Mouse (Mus musculus) mesoderm, embryonic 11.5 days (tissue): ENCODE data around the gene Ephb1.

Experiments
- DNase-seq: peaks from one replicate; pipeline ENCODE4 v3.0.0-alpha.2; 2012; ENCODE audit warnings: low read depth, low spot score

Ephb1 gene

GRCm38 (mm10) chr9:102306645-102307415, 47.7 kb downstream of the Ephb1 start:
- DNase-seq = no peak

GRCm38 (mm10) chr9:102305432-102306100, 48.9 kb downstream of the Ephb1 start:
- no peak for DNase-seq

GRCm38 (mm10) chr9:102304796-102305195, 49.7 kb downstream of the Ephb1 start:
- DNase-seq = no peak

- no peak for DNase-seq
These were observed 50.6 kb downstream of the Ephb1 start for GRCm38 (mm10) chr9:102303882-102304281.

DNA sequence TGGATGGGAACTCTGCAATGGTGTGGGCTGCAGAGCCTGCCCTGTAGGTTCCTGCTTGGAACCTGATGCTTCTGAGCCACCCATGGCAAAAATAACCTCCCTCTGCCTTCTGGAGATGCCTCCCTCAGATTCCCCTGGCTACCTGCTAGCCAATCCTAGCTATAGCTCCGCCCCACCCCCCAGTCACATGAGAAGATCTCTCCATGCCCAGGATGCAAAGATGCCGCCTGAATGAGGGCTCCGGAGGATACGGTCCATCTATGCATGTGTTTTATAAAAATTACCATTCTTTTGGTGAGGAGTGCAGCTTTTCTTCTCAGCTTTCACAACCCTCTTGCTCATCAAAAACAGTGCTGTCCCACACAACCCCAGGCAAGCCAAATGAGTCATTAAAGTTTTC, 53.5 kb downstream of the Ephb1 start:
- no peak for DNase-seq

GRCm38 (mm10) chr9:102298741-102299140, 55.8 kb downstream of the Ephb1 start:
- DNase-seq = no peak

- DNase-seq = no peak
These were observed 56.5 kb downstream of the Ephb1 start for GRCm38 (mm10) chr9:102297986-102298385.

DNA sequence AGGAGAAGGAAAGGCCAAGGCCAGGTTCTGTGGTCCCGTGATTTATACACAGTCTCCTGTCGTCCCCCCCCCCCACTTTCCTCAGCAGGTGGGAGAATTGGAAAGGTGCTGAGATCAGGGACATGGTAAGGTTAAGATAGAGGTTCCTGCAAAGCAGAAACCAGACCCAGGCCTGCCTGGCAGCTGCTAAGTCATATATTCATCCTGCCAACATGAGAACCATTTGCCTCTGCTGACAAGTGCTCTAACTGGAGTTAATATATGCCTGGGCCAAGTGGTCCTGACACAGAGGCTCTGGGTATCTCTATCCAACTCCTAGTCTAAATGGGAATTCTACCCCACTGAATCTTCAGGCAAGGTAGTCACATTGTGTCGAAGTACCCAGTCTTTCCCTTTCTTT, 57.3 kb downstream of the Ephb1 start:
- no peak for DNase-seq

DNA sequence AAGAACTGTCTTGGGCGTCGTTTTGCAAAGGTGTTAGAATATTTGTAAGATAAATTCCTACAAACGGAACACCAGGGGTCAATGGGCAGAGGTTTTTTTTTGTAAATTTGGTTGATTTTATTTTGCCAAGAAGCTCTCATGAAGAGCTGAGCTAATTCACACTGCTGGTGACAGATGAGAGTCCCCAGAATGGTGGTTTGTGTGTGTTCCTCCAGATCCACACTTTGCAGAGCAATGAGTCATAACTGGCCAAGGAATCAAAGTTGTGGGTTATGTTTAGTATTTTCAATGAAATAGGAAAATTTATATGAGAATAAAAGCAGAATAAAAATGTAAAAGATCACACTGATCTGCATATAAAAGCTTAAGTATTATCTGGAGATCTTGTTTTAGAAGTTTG, 60.9 kb downstream of the Ephb1 start:
- DNase-seq = no peak

- DNase-seq = no peak
These were observed 63.3 kb downstream of the Ephb1 start for GRCm38 (mm10) chr9:102291230-102291629.

GRCm38 (mm10) chr9:102288356-102288755, 66.1 kb downstream of the Ephb1 start:
- no peak for DNase-seq

DNA sequence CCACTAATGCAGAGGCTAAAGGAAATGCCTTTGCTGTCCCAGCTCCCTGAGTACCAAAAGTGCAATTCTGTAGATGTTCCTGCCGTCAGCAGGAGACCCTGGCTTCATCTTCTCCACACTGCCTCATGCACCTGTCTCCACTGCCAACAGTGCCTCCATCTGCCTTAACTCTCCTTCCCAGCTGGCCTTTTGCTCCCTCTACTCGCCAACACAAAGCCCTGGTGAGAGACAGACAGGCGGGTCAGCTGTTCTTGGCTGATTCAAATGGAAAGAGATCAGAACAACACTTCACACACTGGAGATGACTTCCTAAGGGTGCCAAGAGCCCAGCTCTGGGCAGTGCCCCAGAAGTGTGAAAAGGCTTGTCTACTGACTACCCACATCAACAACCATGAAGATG, 78.6 kb downstream of the Ephb1 start:
- DNase-seq = no peak

DNA sequence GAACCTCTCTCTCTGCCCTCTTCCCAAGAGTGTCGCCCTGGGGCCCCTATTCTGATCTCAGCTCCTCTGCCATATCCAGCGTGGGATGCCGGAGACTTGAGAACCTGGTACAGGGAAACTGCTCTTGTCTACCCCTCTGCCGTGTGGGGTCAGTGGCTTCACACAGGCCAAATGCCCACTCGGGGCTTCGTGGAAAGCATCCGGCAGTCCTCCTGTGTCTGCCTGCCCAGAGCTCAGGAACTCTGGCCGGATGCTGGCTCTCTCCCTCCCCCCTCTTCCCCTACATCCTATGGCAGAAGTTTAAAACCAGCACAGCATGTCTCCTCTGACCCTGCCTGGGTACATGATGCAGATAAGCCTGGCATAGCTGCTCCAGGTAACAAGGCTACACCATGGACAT, 80.5 kb downstream of the Ephb1 start:
- no peak for DNase-seq

DNA sequence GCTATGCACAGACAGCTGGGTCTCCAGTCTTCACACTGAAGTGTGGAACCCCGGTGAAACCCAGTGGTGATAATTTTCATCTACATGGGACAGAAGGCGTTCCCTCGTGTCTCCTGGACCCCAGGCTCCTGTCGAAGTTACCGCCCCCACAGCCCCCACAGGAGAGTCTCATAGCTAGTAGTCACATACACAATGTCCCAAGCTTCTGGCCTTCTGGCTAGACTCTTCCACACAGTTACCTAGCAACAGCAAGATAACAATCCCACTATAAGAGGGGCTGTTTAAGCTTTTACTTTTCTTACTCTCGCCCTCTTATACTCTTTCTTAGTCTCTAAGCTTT, 81.1 kb downstream of the Ephb1 start:
- DNase-seq = no peak

GRCm38 (mm10) chr9:102272731-102273468, 81.6 kb downstream of the Ephb1 start:
- DNase-seq = no peak

DNA sequence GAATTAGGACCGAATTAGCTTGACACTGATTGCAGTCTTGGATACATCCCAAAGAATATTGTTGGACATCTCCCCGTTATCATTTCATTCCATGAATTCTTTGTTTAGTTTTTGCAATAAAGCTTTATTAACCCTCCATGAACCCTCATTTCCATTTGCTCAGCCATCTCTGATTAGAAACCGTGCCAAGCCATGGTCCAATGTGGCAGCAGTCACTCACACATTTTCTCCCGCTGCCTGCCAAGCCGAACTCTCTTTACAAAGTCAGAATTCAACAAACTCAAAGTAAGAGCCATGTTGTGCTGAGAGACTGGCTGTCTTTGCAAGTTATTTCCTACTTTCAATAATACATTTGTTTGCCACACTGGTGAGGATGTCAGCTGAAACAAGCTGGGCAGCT, 84.0 kb downstream of the Ephb1 start:
- DNase-seq = no peak

DNA sequence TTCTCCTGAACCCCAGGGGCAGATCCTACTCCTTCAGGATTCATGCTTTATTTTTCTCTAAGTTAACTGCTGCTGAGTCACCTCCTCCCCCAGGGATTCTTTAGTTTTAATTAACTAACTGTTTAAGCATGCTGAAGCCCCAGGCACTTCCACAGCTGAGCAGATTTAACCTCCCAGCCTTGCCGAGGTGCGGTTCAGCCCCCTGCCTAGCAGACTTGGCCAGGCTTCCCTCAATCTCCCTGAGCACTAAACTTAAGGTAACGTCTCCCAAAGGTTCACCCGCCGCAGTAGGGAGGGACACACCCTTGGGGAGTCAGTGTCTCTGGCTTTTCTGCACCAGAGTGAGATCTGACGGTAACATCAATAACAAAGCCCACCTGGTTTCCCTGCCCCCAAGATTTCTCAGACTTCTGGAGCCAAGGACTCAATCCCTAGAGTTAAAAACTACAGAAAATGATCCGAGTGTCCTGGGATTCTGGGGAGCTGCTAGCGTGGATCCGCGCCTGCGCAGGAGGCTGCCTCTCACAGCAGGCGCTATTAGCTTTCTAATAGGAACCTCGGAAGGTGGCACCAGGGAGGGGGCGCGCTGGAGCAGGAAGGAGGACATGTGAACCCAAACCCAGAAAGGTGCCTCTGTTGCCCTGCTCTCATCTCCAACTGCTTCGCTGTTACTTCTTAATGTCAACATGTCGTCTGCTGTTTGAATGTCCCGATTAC, 87.0 kb downstream of the Ephb1 start:
- peak; percentile 59 for DNase-seq

- no peak for DNase-seq
These were observed 90.7 kb downstream of the Ephb1 start for GRCm38 (mm10) chr9:102263760-102264159.

DNA sequence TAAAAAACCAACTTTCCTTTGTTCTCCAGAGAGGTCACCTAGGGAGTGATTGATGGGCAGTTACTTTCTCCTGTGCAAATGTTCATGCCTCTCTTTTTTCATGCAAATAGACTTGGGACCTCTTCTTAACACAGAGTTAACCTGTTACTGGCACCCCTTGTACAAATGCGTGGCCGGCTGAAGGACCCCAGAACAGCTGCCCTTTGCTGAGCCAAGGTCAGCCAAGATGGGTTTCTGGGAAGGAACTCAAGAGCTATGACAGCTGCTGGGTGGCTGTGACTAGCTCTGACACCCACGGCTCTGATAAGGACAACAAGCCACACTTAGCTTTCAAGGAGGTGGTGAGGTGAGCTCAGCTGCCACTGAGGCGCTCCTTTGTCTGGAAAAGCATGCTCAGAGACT, 92.4 kb downstream of the Ephb1 start:
- peak; percentile 52 for DNase-seq

DNA sequence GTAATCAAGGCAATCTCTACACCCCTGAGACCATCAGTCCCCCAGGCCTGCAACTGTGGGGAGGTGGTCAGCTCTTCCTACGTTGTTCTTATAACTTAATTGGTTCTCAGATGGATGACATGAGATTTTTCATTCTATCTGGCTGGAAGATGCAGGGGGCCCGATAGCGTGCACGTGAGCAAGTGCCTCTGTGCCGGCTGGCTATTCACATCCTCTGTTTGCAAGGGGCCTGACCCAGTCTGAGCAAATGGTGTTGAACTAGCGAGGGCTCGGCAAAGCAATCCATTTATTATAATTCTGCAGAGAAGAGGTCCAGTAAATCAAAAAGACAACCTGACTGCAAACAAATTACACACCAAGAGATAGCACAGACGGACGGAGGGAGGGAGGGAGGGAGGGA, 93.0 kb downstream of the Ephb1 start:
- no peak for DNase-seq

- DNase-seq = no peak
These were observed 98.1 kb downstream of the Ephb1 start for GRCm38 (mm10) chr9:102256407-102256806.

- no peak for DNase-seq
These were observed 98.7 kb downstream of the Ephb1 start for GRCm38 (mm10) chr9:102255803-102256202.
